Mouse (Mus musculus): ENCODE measurements around the gene Cmtm3. TPM values are rescaled to one million over a fixed set of nuclear protein-coding genes. Genes with fewer than 3 reads are reported as not detected.

The Cmtm3 gene
- polyA plus RNA-seq, 1 experiment from 2014 or later = 185 TPM

DNA sequence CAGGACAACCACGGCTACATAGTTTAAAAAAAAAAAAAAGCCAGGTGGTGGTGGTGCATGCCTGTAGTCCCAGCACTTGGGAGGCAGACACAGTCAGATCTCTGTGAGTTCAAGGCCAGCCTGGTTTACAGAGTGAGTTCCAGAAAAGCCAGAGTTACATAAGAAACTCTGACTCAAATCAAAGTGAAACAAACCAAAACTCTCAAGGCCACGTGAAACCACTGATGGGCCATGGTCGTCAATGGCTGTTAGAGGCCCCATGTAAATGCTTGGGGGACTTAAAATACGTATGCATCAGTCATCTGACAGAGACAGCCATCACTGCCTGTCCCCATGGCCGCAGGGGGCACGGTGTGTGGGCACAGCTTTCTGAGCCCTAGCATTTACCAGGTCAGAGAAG lies 31.9 kb downstream of the Cmtm3 start:
- no peaks in the 10 kb centered on the region for H3K9me3 ChIP-seq
- peaks cover 40% of the 10 kb centered on the region for H3K4me1 ChIP-seq
- H3K4me2 ChIP-seq = no peak overlapping the region
- ATAC-seq (ENCODE audit: insufficient number of reproducible peaks, insufficient read depth, low FRiP score, low TSS enrichment, low read depth) = no peak
- no peak overlapping the region for H3K9ac ChIP-seq
- H3K4me3 ChIP-seq = no peak overlapping the region
- no peaks in the 10 kb centered on the region; the same call in 1 of the 2 replicates for H3K27me3 ChIP-seq
- 91% methylated on average over 6 of the region's 6 CpGs for WGBS
- no peak overlapping the region for H3K27ac ChIP-seq
- H3K36me3 ChIP-seq = 0 out of 2 replicates have a peak, but pooled peaks cover 3% of the 10 kb centered on the region

DNA sequence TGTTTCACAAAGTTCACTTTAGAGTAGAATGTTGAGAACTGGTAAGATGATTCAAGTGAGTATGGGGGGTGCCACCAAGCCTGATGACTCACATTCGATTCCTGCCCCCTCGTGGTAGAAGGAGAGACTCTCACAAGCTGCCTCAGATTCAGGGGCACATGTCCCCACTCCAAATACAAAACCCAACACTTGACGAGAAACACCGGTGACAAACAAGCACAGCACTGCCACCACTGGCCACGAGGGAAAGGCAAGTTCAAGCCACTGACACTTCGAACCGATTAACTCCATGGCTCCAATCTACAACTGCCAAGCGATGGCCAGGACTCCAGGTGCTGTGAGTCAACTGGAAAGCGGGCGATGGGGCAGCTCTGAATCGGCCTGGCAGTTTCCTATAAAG lies 34.6 kb downstream of the Cmtm3 start:
- 83% methylated on average over 11 of the region's 11 CpGs for WGBS
- H3K9ac ChIP-seq = no peak overlapping the region
- no peak overlapping the region for H3K27ac ChIP-seq
- no peak for ATAC-seq (ENCODE audit: insufficient number of reproducible peaks, insufficient read depth, low FRiP score, low TSS enrichment, low read depth)
- no peak overlapping the region for H3K4me3 ChIP-seq
- H3K36me3 ChIP-seq = 0 out of 2 replicates have a peak, but pooled peaks cover 3% of the 10 kb centered on the region
- H3K27me3 ChIP-seq = no peaks in the 10 kb centered on the region; the same call in 1 of the 2 replicates
- no peaks in the 10 kb centered on the region for H3K9me3 ChIP-seq
- H3K4me2 ChIP-seq = no peak overlapping the region
- H3K4me1 ChIP-seq = peaks cover 32% of the 10 kb centered on the region

DNA sequence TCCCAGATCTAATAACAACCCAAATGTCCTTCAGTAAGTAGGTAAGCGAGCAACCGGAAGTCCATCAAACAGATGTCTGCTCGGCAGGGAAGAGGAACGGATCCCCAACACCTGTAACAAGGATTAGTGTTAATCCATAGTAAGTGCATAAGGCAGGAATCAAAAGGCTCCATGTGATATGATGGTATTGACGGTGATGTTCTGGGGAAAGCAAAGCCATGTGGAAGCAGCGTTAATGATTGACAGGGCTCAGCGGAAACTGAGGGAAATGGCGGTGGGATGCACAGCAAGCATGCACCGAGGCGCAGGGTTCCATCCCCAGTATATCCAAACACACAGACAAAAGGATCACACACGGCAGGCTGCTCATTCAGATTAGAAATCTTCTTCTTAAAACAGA lies 35.1 kb downstream of the Cmtm3 start:
- no peak overlapping the region for H3K4me3 ChIP-seq
- H3K4me1 ChIP-seq = peaks cover 32% of the 10 kb centered on the region
- no peak for ATAC-seq (ENCODE audit: insufficient number of reproducible peaks, insufficient read depth, low FRiP score, low TSS enrichment, low read depth)
- H3K36me3 ChIP-seq = 0 out of 2 replicates have a peak, but pooled peaks cover 3% of the 10 kb centered on the region
- 66% methylated on average over 11 of the region's 11 CpGs for WGBS
- no peaks in the 10 kb centered on the region; the same call in 1 of the 2 replicates for H3K27me3 ChIP-seq
- no peak overlapping the region for H3K9ac ChIP-seq
- no peaks in the 10 kb centered on the region for H3K9me3 ChIP-seq
- no peak overlapping the region for H3K4me2 ChIP-seq
- no peak overlapping the region for H3K27ac ChIP-seq

DNA sequence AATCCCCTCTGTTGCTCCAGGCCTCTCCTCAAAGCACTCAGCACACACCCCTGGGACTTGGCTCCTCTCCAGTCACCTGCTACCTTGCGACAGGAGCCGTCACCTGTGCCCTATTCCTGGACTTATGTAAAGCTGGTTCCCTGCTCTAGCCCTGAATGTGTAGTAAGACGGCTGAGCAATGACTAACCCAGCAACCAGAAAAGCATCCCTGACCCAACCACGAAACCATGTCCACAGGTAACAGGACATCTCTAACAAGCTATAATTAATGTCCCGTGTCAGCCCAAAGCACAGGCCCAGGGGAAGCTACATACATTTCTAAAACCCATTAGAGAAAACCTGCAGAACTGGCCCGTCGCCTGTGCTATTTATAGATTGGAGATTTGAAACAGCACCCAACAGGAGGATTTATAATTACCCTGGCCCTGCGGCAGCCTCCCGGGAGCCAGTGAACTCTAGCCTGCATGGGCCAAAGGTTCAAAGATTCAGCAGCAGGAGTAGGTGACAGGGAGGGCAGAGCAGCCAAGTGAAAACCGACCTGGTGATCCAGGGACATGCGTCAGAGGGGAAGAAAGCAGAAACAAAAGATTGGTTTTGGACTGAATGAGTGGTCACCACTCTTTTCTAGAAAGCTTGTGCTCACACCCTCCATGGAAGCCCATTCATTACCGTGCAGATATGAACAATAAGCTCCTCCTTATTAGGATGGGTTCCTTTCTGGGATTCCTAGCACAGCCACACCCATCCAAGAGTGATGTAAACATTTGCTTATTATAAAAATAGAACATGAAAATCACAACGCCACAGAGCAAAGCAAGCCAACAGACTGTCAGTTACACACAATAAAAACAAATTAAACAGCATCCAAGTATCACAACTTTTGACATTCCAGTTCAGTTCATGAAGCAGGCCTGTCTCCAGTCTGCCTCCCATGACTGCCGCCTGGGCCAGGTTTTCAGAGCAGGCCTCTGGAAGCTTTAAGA lies 35.9 kb downstream of the Cmtm3 start:
- no peak overlapping the region for H3K9ac ChIP-seq
- no peak overlapping the region for H3K4me3 ChIP-seq
- H3K9me3 ChIP-seq = no peaks in the 10 kb centered on the region
- 0 out of 2 replicates have a peak, but pooled peaks cover 3% of the 10 kb centered on the region for H3K36me3 ChIP-seq
- H3K4me1 ChIP-seq = peaks cover 24% of the 10 kb centered on the region
- peak overlapping the region; percentile 60 for H3K27ac ChIP-seq
- 48% methylated on average over 14 of the region's 14 CpGs for WGBS
- no peak overlapping the region for H3K4me2 ChIP-seq
- H3K27me3 ChIP-seq = no peaks in the 10 kb centered on the region
- ATAC-seq (ENCODE audit: insufficient number of reproducible peaks, insufficient read depth, low FRiP score, low TSS enrichment, low read depth) = no peak; the same call in 1 of the 2 replicates

- 0 out of 2 replicates have a peak overlapping the region, but pooled peaks have one; percentile 48 for H3K27ac ChIP-seq
- peaks cover 29% of the 10 kb centered on the region for H3K4me1 ChIP-seq
- H3K4me3 ChIP-seq = no peak overlapping the region
- H3K36me3 ChIP-seq = 0 out of 2 replicates have a peak, but pooled peaks cover 3% of the 10 kb centered on the region
- no peak overlapping the region for H3K4me2 ChIP-seq
- no peaks in the 10 kb centered on the region for H3K27me3 ChIP-seq
- no peak overlapping the region for H3K9ac ChIP-seq
- 64% methylated on average over 5 of the region's 5 CpGs for WGBS
- no peaks in the 10 kb centered on the region for H3K9me3 ChIP-seq
- ATAC-seq (ENCODE audit: insufficient number of reproducible peaks, insufficient read depth, low FRiP score, low TSS enrichment, low read depth) = no peak
Observed at GRCm38 (mm10) chr8:104375959-104376358, 36.7 kb downstream of the Cmtm3 start.

DNA sequence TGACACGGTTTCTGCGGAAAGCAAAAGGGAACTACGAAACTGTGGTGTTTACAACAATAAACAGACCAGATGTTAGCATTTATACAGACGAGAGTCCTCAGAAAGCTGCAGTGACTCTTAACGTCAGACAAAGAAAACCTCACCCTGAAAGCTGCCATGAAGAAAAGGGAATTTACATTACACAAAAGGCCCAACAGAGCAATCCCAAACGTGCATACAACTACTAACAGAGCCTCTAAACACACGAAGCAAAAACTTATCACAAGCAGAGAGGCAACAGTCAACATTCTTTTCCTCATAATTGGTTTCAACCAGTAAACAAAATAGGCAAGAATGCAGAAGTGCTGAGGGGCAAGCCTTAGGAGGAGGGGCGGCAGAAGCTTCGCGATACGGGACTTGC lies 37.5 kb downstream of the Cmtm3 start:
- H3K9ac ChIP-seq = peak overlapping the region; percentile 37; the same call in 1 of the 2 replicates
- no peaks in the 10 kb centered on the region for H3K36me3 ChIP-seq
- peak overlapping the region; percentile 79 for H3K27ac ChIP-seq
- H3K4me1 ChIP-seq = peaks cover 36% of the 10 kb centered on the region
- H3K27me3 ChIP-seq = no peaks in the 10 kb centered on the region
- H3K4me3 ChIP-seq = no peak overlapping the region
- no peaks in the 10 kb centered on the region for H3K9me3 ChIP-seq
- 35% methylated on average over 11 of the region's 11 CpGs for WGBS
- ATAC-seq (ENCODE audit: insufficient number of reproducible peaks, insufficient read depth, low FRiP score, low TSS enrichment, low read depth) = no peak
- H3K4me2 ChIP-seq = peak overlapping the region; percentile 22; the same call in 1 of the 2 replicates

- WGBS = 35% methylated on average over 10 of the region's 10 CpGs
- Histone ChIP-seq H3K9ac (no peak overlapping the region), H3K4me3 (no peak overlapping the region), H3K4me1 (peaks cover 52% of the 10 kb centered on the region), H3K27ac (no peak overlapping the region), H3K4me2 (no peak overlapping the region), H3K27me3 (no peaks in the 10 kb centered on the region), H3K36me3 (no peaks in the 10 kb centered on the region), H3K9me3 (no peaks in the 10 kb centered on the region)
- ATAC-seq (ENCODE audit: insufficient number of reproducible peaks, insufficient read depth, low FRiP score, low TSS enrichment, low read depth) = no peak
Observed at GRCm38 (mm10) chr8:104379301-104379836, 40.2 kb downstream of the Cmtm3 start.

DNA sequence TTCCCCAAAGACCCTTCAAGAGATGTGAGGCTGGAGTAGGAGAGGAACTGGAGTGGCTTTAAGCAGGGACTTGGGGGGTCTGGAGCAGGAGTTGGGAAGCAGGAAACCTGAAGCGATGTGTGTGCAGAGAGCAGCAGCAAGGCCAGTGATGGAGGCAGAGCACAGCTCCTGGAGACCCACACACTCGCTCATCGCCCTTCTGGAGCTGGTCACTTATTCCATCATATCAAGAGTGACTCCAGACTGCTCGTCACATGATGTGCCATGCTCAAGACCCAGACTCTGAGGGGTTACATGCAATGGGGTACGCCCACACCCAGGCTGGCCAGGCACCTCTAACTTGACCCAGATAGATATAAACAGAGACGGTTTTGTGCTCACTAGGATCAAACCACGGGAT lies 41.1 kb downstream of the Cmtm3 start:
- no peak overlapping the region for H3K27ac ChIP-seq
- H3K27me3 ChIP-seq = no peaks in the 10 kb centered on the region
- no peak overlapping the region for H3K9ac ChIP-seq
- H3K4me2 ChIP-seq = no peak overlapping the region
- H3K36me3 ChIP-seq = no peaks in the 10 kb centered on the region
- WGBS = 87% methylated on average over 7 of the region's 7 CpGs
- no peaks in the 10 kb centered on the region for H3K9me3 ChIP-seq
- no peak for ATAC-seq (ENCODE audit: insufficient number of reproducible peaks, insufficient read depth, low FRiP score, low TSS enrichment, low read depth)
- H3K4me1 ChIP-seq = peaks cover 46% of the 10 kb centered on the region
- H3K4me3 ChIP-seq = no peak overlapping the region

GRCm38 (mm10) chr8:104380961-104381411 lies 41.8 kb downstream of the Cmtm3 start:
- H3K27me3 ChIP-seq = no peaks in the 10 kb centered on the region
- no peak overlapping the region for H3K4me2 ChIP-seq
- H3K9ac ChIP-seq = no peak overlapping the region
- no peak for ATAC-seq (ENCODE audit: insufficient number of reproducible peaks, insufficient read depth, low FRiP score, low TSS enrichment, low read depth)
- H3K27ac ChIP-seq = no peak overlapping the region
- peaks cover 46% of the 10 kb centered on the region for H3K4me1 ChIP-seq
- no peaks in the 10 kb centered on the region for H3K9me3 ChIP-seq
- 77% methylated on average over 5 of the region's 5 CpGs for WGBS
- no peaks in the 10 kb centered on the region for H3K36me3 ChIP-seq
- no peak overlapping the region for H3K4me3 ChIP-seq

DNA sequence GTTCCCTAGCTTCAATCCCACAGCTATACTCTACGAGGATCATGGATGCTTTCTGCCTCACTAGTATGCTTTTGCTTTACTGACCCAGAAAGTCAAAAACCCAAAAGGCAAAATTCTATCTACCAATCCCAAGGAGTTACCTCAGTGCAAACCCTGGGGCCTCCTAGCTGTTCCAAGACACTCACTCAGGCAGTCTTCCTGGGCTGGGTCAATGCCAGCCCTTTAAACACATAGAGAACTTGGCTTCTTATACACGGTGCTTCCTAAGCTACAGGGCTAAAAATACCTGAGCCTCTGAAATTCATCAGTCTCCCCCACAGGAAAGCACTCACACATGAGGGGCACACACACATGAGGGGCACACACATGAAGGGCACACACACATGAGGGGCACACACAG lies 44.1 kb downstream of the Cmtm3 start:
- Histone ChIP-seq H3K4me1 (peaks cover 61% of the 10 kb centered on the region), H3K4me3 (no peak overlapping the region), H3K9ac (no peak overlapping the region), H3K4me2 (no peak overlapping the region), H3K9me3 (no peaks in the 10 kb centered on the region), H3K36me3 (no peaks in the 10 kb centered on the region), H3K27ac (no peak overlapping the region), H3K27me3 (no peaks in the 10 kb centered on the region)
- 62% methylated on average over 2 of the region's 2 CpGs for WGBS
- ATAC-seq (ENCODE audit: insufficient number of reproducible peaks, insufficient read depth, low FRiP score, low TSS enrichment, low read depth) = no peak

DNA sequence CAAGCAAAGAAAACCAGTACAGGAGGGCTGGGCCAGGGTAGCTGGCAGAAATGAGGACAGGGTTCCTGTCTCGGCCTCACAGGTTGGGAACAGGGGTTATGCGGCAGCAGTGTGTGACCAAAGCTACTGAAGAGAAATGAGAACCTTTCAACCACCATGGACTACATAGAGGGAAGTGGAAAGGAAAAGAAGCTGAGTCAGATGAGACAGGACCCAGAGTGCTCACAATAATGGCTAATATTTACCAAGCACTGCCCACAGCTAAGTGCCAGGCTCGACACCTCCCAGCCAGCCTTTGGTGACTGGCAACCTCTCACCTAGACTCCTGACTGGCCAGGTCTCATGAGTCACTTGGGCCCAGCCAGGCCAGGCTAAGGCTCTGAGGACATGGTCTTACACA lies 44.8 kb downstream of the Cmtm3 start:
- WGBS = 82% methylated on average over 3 of the region's 3 CpGs
- Histone ChIP-seq H3K4me3 (no peak overlapping the region), H3K4me1 (peaks cover 61% of the 10 kb centered on the region)

More for the DNA sequence above, 44.8 kb downstream of the Cmtm3 start:
- ATAC-seq (ENCODE audit: insufficient number of reproducible peaks, insufficient read depth, low FRiP score, low TSS enrichment, low read depth) = no peak
- Histone ChIP-seq H3K9me3 (no peaks in the 10 kb centered on the region), H3K9ac (no peak overlapping the region), H3K27ac (no peak overlapping the region), H3K36me3 (no peaks in the 10 kb centered on the region), H3K27me3 (no peaks in the 10 kb centered on the region), H3K4me2 (no peak overlapping the region)
